Mouse (Mus musculus) lung, postnatal 0 days (tissue): ENCODE measurements around the gene Msmb. TPM values are rescaled to one million over a fixed set of nuclear protein-coding genes. Genes with fewer than 3 reads are reported as not detected.

Source experiments
- ATAC-seq: fragments of 200-750 bp; cut with Nextera tagmentation; 2 replicates; pipeline ENCODE4 v1.8.0; 2017; ENCODE audit warnings: moderate library complexity
- DNase-seq: peaks from one replicate; pipeline ENCODE4 v3.0.0-alpha.2; 2016; ENCODE audit warnings: low spot score
- H3K27ac ChIP-seq: fragments of 300-500 bp; sonication (generic); 2 replicates; pipeline ENCODE4 v1.5.1; 2014; ENCODE audit warnings: antibody characterized with exemption, mild to moderate bottlenecking, low read length, mixed read lengths
- H3K27me3 ChIP-seq: fragments of 300-500 bp; sonication (generic); replicated peaks from 2 replicates; pipeline ENCODE4 v1.6.1; 2014; ENCODE audit warnings: low read length, mixed read lengths; ENCODE audit not compliant: insufficient read depth
- H3K36me3 ChIP-seq: fragments of 300-500 bp; sonication (generic); 2 replicates; pipeline ENCODE4 v1.6.1; 2014; ENCODE audit warnings: low read length, mixed read lengths; ENCODE audit not compliant: insufficient read depth
- H3K4me1 ChIP-seq: fragments of 300-500 bp; sonication (generic); 2 replicates; pipeline ENCODE4 v1.6.1; 2014; ENCODE audit warnings: antibody characterized with exemption, low read depth, low read length, mixed read lengths; ENCODE audit not compliant: insufficient read depth
- H3K4me2 ChIP-seq: fragments of 300-500 bp; sonication (generic); replicated peaks from 2 replicates; pipeline ENCODE4 v1.6.1; 2014; ENCODE audit warnings: low read depth, mild to moderate bottlenecking, low read length, moderate library complexity, mixed read lengths
- H3K4me3 ChIP-seq: fragments of 300-500 bp; sonication (generic); 2 replicates; pipeline ENCODE4 v1.5.1; 2014; ENCODE audit warnings: low read depth, low read length
- H3K9ac ChIP-seq: fragments of 300-500 bp; sonication (generic); replicated peaks from 2 replicates; pipeline ENCODE4 v1.6.1; 2014; ENCODE audit warnings: low read depth, mild to moderate bottlenecking
- H3K9me3 ChIP-seq: fragments of 300-500 bp; sonication (generic); 2 replicates; pipeline ENCODE4 v1.6.1; 2016; ENCODE audit warnings: low read length, mixed read lengths
- CTCF ChIP-seq: IDR thresholded peaks from 2 replicates; pipeline ENCODE4 v1.5.1; 2016; ENCODE audit warnings: antibody characterized with exemption, mild to moderate bottlenecking
- EP300 ChIP-seq: IDR thresholded peaks from 2 replicates; pipeline ENCODE4 v1.6.1; 2016; ENCODE audit warnings: antibody characterized with exemption, mild to moderate bottlenecking, control low read depth
- WGBS: fragments of 180-500 bp; shearing (Covaris S2); extraction: QIAGEN DNeasy Blood & Tissue Kit; methylation state at CpG from one replicate; pipeline ENCODE4 v1.1.7; 2014; 5-methylcytosine and 5-hydroxymethylcytosine counted together
- polyA plus RNA-seq: library from polyadenylated mRNA; unstranded; fragments of >200 nt; fragmentation: Nextera tagmentation; extraction: Ambion mirVana; gene quantifications from 2 replicates; pipeline ENCODE4 v1.2.1, GENCODE M21; 2015

Msmb gene
- polyA plus RNA-seq, 1 experiment from 2014 or later = not detected

DNA sequence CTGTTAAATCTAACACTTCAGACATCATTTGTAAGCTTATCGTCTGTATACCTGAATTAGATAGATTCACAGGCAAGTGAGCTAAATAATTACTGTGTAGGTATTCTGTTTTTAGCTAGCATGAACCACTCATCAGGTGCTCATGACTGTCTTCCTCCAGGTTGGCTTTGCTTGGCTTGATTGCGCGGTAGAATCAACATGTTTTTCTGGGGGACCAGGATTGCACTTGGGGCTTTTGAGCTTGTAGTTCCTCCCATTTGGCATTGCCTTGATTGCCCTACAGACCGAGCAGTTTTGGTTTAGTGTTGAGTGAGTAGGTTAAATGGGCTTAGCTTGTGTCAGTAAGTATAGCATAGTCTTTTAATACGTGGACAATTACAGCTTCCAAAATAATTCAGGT lies 20.4 kb downstream of the Msmb start:
- Histone ChIP-seq H3K36me3 (no peaks in the 10 kb centered on the region), H3K9ac (no peak overlapping the region; the same call in 1 of the 2 replicates), H3K4me2 (no peak overlapping the region), H3K27me3 (no peaks in the 10 kb centered on the region), H3K4me1 (peaks cover 28% of the 10 kb centered on the region), H3K27ac (no peak overlapping the region), H3K9me3 (no peaks in the 10 kb centered on the region), H3K4me3 (no peak overlapping the region)
- WGBS = 90% methylated on average over 5 of the region's 5 CpGs
- DNase-seq (no peak), ATAC-seq (no peak)
- TF ChIP-seq EP300 (no peak), CTCF (no peak)

DNA sequence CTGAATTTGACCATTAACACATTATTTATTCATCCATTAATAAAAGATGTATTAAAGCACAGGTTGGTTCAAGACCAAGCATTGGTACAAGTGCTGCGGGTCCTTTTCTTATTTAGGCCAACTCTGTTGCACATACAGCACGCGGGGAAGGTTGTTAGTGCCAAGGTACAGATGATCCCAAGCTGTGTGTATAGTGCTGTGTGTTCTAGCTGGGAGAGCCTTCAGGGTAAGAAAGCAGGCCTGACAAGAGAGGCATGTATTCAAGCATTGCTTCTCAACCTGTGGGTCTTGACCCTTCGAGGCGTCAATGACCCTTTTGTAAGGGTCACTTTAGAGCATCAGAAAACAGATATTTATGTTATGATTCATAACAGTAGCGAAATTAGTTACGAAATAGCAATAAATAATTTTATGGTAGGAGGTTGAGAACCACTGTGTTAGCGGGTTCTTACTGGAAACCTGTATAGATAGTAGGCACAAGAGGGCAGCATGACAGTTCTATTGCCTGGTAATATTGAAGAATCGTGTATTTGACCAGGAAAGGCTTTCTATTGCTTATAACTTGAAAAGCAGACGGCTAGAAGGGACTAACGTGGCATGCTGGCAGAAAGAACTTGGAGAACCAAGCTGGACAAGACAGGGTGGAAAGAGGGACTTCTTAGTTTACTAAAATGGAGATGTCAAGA lies 21.5 kb downstream of the Msmb start:
- peaks cover 28% of the 10 kb centered on the region for H3K4me1 ChIP-seq
- no peak overlapping the region for H3K4me2 ChIP-seq
- 91% methylated on average over 11 of the region's 11 CpGs for WGBS

DNA sequence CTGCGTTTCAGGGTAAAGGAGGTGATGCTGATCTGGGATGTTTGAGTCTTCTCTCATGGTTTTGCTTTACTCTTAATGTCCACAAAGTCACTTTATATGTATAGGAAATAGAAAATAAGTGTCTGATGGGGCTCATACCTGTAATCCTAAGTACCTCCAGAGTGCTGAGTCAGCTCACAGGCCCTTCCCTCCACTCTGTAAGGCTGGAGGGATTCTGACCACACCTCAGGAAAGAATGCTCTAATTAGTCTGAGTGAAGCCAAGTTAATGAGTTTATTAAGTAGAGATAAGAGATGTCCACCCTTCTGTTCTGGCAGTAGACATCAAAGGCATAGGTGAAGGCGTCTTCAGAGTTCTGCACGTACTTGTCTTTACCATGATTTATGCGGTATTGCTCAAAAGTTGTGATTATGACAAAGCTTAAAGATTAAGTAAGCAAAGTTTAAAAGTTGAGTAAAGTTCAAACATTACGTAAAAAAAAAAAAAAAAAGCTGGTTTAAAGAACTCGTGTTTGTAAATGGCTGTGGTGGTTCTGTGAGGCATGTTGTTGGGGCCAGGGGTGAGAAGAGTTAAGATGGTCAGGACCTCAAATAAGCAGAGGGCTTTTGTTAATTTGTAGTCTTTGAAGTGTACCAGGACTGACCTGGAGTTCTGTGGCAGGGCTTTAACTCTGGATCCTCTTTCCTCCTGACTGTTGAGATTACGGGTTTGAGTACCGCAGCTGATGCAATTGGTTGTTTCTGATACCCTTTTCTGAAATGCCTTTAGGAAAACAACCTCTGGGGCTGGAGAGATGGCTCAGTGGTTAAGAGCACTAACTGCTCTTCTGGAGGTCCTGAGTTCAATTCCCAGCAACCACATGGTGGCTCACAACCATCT lies 22.6 kb downstream of the Msmb start:
- TF ChIP-seq EP300 = no peak
- no peak for TF ChIP-seq CTCF
- Histone ChIP-seq H3K36me3 (no peaks in the 10 kb centered on the region), H3K27me3 (no peaks in the 10 kb centered on the region), H3K4me2 (no peak overlapping the region), H3K9me3 (no peaks in the 10 kb centered on the region), H3K4me3 (no peak overlapping the region), H3K27ac (no peak overlapping the region), H3K4me1 (peaks cover 28% of the 10 kb centered on the region), H3K9ac (no peak overlapping the region)
- 58% methylated on average over 8 of the region's 8 CpGs for WGBS
- ATAC-seq (no peak), DNase-seq (peak; percentile 52)

More for the DNA sequence above, 21.5 kb downstream of the Msmb start:
- TF ChIP-seq CTCF (no peak), EP300 (no peak)
- Histone ChIP-seq H3K27ac (no peak overlapping the region), H3K9ac (no peak overlapping the region), H3K36me3 (no peaks in the 10 kb centered on the region), H3K4me3 (no peak overlapping the region), H3K9me3 (no peaks in the 10 kb centered on the region), H3K27me3 (no peaks in the 10 kb centered on the region)
- DNase-seq (no peak), ATAC-seq (no peak)

DNA sequence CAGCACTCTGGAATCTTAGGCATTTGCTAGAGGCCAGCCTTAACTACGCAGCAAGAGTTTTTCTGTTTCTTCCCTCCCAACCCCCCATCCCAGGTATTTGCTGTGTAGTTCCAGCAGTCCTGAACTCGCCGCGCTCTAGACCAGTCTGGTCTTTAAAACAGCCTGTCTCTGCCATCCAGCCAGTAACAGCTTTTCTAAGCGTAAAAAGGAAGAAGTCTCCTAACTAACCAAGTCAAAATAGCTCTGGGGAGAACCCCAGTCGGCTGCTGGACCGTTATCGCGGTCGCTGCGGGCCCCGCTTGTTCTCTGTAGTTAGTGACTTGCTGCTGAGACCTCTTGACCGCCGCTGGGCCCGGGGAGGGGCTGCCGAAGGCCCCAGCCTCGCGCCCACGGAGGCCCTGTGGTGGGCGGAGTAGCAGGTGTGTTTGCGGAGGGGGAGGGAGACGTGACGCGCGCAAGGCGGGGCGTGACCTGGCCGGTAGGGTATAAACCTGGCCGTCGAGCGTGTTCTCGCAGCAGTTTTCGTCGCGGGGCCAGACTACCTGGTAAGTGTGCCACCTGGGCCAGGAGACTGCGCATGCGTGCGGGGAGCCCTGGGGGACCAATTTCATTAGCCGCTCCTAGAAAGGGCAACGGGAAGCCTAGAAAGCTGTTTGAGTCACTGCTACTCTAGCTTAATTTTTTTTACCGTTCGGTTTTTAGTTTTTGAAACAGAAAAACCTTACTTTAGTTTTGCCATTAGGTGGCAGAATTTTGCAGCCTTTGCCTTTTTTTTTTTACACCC lies 23.6 kb downstream of the Msmb start:
- H3K4me2 ChIP-seq = peak overlapping the region; percentile 88
- H3K4me3 ChIP-seq = peak overlapping the region; percentile 49
- no peaks in the 10 kb centered on the region for H3K9me3 ChIP-seq
- H3K27me3 ChIP-seq = no peaks in the 10 kb centered on the region
- TF ChIP-seq CTCF = no peak
- TF ChIP-seq EP300 = no peak
- peak overlapping the region; percentile 24 for H3K9ac ChIP-seq
- DNase-seq (peak; percentile 84), ATAC-seq (peak; percentile 77)
- under 1% methylated on average over 40 of the region's 42 CpGs for whole genome bisulfite sequencing
- H3K4me1 ChIP-seq = peaks cover 25% of the 10 kb centered on the region
- H3K27ac ChIP-seq = peak overlapping the region; percentile 43
- H3K36me3 ChIP-seq = no peaks in the 10 kb centered on the region

DNA sequence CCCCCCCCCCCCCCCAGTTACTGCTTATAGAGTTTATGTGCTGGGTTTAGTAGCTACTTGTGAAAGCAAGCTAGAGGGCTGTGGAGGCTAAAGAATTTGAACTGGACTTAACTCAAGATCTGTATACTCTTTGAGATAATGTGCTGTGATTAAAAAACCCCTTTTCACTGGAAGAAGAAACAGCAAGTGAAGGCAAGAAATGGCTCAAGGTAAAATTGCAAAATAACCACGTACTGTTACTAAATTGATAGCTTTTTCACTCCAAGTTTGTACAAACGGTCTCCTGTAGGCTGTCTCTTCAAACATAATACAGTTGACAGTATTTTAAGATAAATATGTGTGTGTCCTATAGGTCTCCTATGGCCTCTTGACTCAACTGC lies 24.2 kb downstream of the Msmb start:
- TF ChIP-seq EP300 = no peak
- TF ChIP-seq CTCF = no peak
- Histone ChIP-seq H3K4me1 (peaks cover 19% of the 10 kb centered on the region), H3K4me2 (peak overlapping the region; percentile 88), H3K27me3 (no peaks in the 10 kb centered on the region), H3K4me3 (peak overlapping the region; percentile 49; the same call in 1 of the 2 replicates), H3K9me3 (no peaks in the 10 kb centered on the region), H3K27ac (no peak overlapping the region), H3K9ac (no peak overlapping the region), H3K36me3 (no peaks in the 10 kb centered on the region)
- ATAC-seq = no peak
- WGBS = 38% methylated on average over 2 of the region's 2 CpGs
- DNase-seq = no peak

DNA sequence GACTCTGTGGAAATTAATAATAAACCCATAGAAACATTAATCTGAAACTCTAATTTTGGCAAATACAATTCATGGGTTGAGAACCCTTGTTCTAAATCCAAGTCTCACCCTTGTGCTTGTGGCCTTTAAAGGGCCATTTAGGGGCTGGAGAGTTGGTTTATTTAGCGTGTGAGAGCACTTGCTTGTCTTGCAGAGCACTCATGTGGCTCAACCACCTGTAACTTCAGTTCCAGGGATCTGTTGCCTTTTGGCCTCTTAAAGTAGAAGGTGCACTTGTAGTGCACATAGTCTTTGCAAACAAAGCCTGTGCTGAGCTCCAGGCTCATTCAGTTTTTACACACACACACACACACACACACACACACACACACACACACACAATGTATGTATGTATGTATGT lies 25.0 kb downstream of the Msmb start:
- 50% methylated on average over 1 of the region's 1 CpGs for WGBS
- no peak for TF ChIP-seq CTCF
- peak; percentile 66 for TF ChIP-seq EP300
- peak overlapping the region; percentile 88; the same call in 1 of the 2 replicates for H3K4me2 ChIP-seq
- H3K4me3 ChIP-seq = peak overlapping the region; percentile 3; the same call in 1 of the 2 replicates
- no peak overlapping the region for H3K27ac ChIP-seq
- H3K27me3 ChIP-seq = no peaks in the 10 kb centered on the region
- no peaks in the 10 kb centered on the region for H3K36me3 ChIP-seq
- ATAC-seq (peak; percentile 51), DNase-seq (peak; percentile 77)
- peaks cover 13% of the 10 kb centered on the region for H3K4me1 ChIP-seq
- no peaks in the 10 kb centered on the region for H3K9me3 ChIP-seq
- no peak overlapping the region for H3K9ac ChIP-seq
